8 mouse cellular contexts compared by ENCODE assay signal in the genomic region with DNA sequence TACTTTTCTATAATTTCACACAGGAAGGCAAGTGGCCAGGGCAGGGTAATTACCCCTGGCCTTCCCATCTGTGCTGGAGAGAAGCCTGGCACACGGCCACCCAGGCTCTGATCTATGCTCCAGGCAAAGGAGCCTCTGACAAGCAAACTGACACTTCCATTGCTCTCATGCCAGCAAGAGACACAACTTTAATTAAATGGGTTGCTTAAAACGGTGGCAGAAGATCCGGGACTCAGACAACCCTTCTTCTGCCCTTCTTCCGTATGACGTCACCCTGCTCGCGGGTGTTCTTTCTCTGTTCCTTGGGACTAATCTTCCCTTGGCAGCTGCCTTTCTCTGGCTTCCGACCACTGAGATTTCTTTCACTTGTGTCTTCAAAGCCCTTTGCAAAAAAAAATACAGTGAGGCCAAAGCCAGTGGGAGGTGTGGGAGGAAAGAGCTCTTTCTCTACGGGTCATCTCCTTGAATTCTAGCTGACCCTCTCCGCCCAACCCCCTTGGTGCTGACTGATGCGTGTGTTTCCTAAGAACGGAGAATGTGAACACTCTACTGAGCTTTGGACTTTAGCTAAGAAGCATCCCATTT. TPM values are rescaled to one million over a fixed set of nuclear protein-coding genes. Genes with fewer than 3 reads are reported as not detected.
DNase-seq lines count a peak whose midpoint lies in the region; ATAC-seq and TF ChIP-seq lines count a peak whose summit lies in the region.
"Had no signal": no experiment of that assay in that cellular context is flagged by ENCODE, and none has a peak within 500 bp of the region (broad histone marks: within the 10 kb centered on the region; RNA-seq: fewer than 3 reads in every experiment).

No protein-coding gene starts in this region.

- no peaks in the 10 kb centered on the region for H3K27me3 ChIP-seq in forebrain, embryonic 15.5 days
- H3K27me3 ChIP-seq in hindbrain, embryonic 11.5 days (ENCODE audit: control insufficient read depth, insufficient read depth, low read length) = no peaks in the 10 kb centered on the region
- no peaks in the 10 kb centered on the region for H3K27me3 ChIP-seq in lung, embryonic 14.5 days (ENCODE audit: insufficient read depth, low read length)
- H3K27me3 ChIP-seq in thymus, adult 2 months (ENCODE audit: control insufficient read depth, insufficient read depth, low read length) = no peaks in the 10 kb centered on the region

- H3K27ac ChIP-seq in forebrain, embryonic 15.5 days (replicated peaks) = peak overlapping the region; percentile 16
- no peak overlapping the region for H3K27ac ChIP-seq in hindbrain, embryonic 11.5 days (ENCODE audit: low read depth, low read length)
- H3K27ac ChIP-seq in lung, embryonic 14.5 days (ENCODE audit: low read depth) = peak overlapping the region; percentile 72
- no peak overlapping the region for H3K27ac ChIP-seq in thymus, adult 2 months (ENCODE audit: control insufficient read depth, insufficient read depth, low read length)

- peak overlapping the region; percentile 22 for H3K4me2 ChIP-seq in forebrain, embryonic 15.5 days (replicated peaks)
- H3K4me2 ChIP-seq in hindbrain, embryonic 11.5 days (replicated peaks; ENCODE audit: low read depth, low read length) = peak overlapping the region; percentile 29
- H3K4me2 ChIP-seq in lung, embryonic 14.5 days = peak overlapping the region; percentile 43

- peaks cover 12% of the 10 kb centered on the region for H3K4me1 ChIP-seq in forebrain, embryonic 15.5 days
- no peaks in the 10 kb centered on the region for H3K4me1 ChIP-seq in hindbrain, embryonic 11.5 days (replicated peaks; ENCODE audit: control insufficient read depth, insufficient read depth, low read length)
- H3K4me1 ChIP-seq in lung, embryonic 14.5 days (ENCODE audit: insufficient read depth) = no peaks in the 10 kb centered on the region
- H3K4me1 ChIP-seq in thymus, adult 2 months (replicated peaks; ENCODE audit: control insufficient read depth, insufficient read depth, low read length) = no peaks in the 10 kb centered on the region

- no peak overlapping the region for H3K4me3 ChIP-seq in forebrain, embryonic 15.5 days
- H3K4me3 ChIP-seq in hindbrain, embryonic 11.5 days (ENCODE audit: low read depth, low read length) = no peak overlapping the region
- no peak overlapping the region for H3K4me3 ChIP-seq in lung, embryonic 14.5 days (ENCODE audit: low read depth, low read length)
- no peak overlapping the region for H3K4me3 ChIP-seq in thymus, adult 2 months (ENCODE audit: control insufficient read depth, insufficient read depth, low read length)

- 18% methylated on average over 12 of the region's 12 CpGs for WGBS in forebrain, embryonic 15.5 days
- WGBS in hindbrain, embryonic 11.5 days = 42% methylated on average over 12 of the region's 12 CpGs
- WGBS in lung, embryonic 14.5 days = 35% methylated on average over 12 of the region's 12 CpGs
- WGBS in thymus, adult 2 months = 92% methylated on average over 12 of the region's 12 CpGs

- TF ChIP-seq CTCF in lung, embryonic 14.5 days (IDR thresholded peaks at IDR 0.05; ENCODE audit: low read depth) = no peak
- TF ChIP-seq CTCF in thymus, adult 2 months (IDR thresholded peaks at IDR 0.05; ENCODE audit: borderline replicate concordance, control insufficient read depth, extremely low read depth, insufficient read depth, low read length, poor library complexity) = no peak

- ATAC-seq in forebrain, embryonic 15.5 days (replicated peaks) = peak; percentile 70
- ATAC-seq in hindbrain, embryonic 11.5 days (ENCODE audit: low FRiP score) = no peak
- peak; percentile 78 for ATAC-seq in lung, embryonic 14.5 days (ENCODE audit: insufficient read depth)

- no peak overlapping the region for H3K9ac ChIP-seq in forebrain, embryonic 15.5 days (replicated peaks)
- no peak overlapping the region for H3K9ac ChIP-seq in hindbrain, embryonic 11.5 days (ENCODE audit: low read depth, low read length)
- no peak overlapping the region for H3K9ac ChIP-seq in lung, embryonic 14.5 days

- DNase-seq in Muller cell, postnatal 12 days (ENCODE audit: inconsistent ontology term) = peak; percentile 83
- peak; percentile 33 for DNase-seq in adrenal gland, postnatal 25 days
- DNase-seq in hindbrain, embryonic 11.5 days (ENCODE audit: low spot score) = peak; percentile 43
- peak; percentile 83 for DNase-seq in lung, embryonic 14.5 days
- DNase-seq in retina, embryonic 14.5 days (ENCODE audit: low spot score) = peak; percentile 6
- no peak for DNase-seq in thymus, adult 2 months

- no peaks in the 10 kb centered on the region for H3K36me3 ChIP-seq in forebrain, embryonic 15.5 days
- H3K36me3 ChIP-seq in hindbrain, embryonic 11.5 days (ENCODE audit: control insufficient read depth, insufficient read depth, low read length) = no peaks in the 10 kb centered on the region
- no peaks in the 10 kb centered on the region for H3K36me3 ChIP-seq in lung, embryonic 14.5 days (ENCODE audit: insufficient read depth)
- no peaks in the 10 kb centered on the region for H3K36me3 ChIP-seq in thymus, adult 2 months (ENCODE audit: control insufficient read depth, insufficient read depth, low read length)

- H3K9me3 ChIP-seq in forebrain, embryonic 15.5 days = no peaks in the 10 kb centered on the region
- H3K9me3 ChIP-seq in hindbrain, embryonic 11.5 days (ENCODE audit: control insufficient read depth, low read length) = no peaks in the 10 kb centered on the region
- H3K9me3 ChIP-seq in lung, embryonic 14.5 days (ENCODE audit: low read depth, low read length) = no peaks in the 10 kb centered on the region

- no peak for TF ChIP-seq POLR2A in thymus, adult 2 months (IDR thresholded peaks at IDR 0.05; ENCODE audit: control insufficient read depth, extremely low read depth, insufficient read depth, low read length, poor library complexity)

RNA-seq across cellular contexts. Expression of a gene that starts 0.9 kb away (rescaled TPM):
- total RNA-seq in adrenal gland, postnatal 25 days (2021) = not detected in 2 replicates
- polyA plus RNA-seq in forebrain, embryonic 15.5 days (2015; fragmentation: Nextera tagmentation; extraction: Ambion mirVana) = 0.60 TPM in 1 of 2 replicates, not detected in the other
- polyA plus RNA-seq in hindbrain, embryonic 11.5 days (2014; fragmentation: Nextera tagmentation; extraction: Ambion mirVana) = 0.28 TPM in 1 of 2 replicates, not detected in the other
- polyA plus RNA-seq in lung, embryonic 14.5 days (2014; fragmentation: Nextera tagmentation; extraction: Ambion mirVana) = 0.24 TPM in 1 of 2 replicates, not detected in the other
- not detected in 2 replicates for polyA plus RNA-seq in thymus, adult 2 months (2012; rRNA removed)
- total RNA-seq: hematopoietic stem cell, adult 5-6 weeks had no signal

Comparison
In these comparisons a context has a peak if more than half of its experiments do, and no peak if none do; other contexts are left out.
1. H3K27ac ChIP-seq: peak in forebrain, embryonic 15.5 days (single experiment) and lung, embryonic 14.5 days (single experiment); none in hindbrain, embryonic 11.5 days (single experiment) and thymus, adult 2 months (single experiment).
2. Peak in every context shown above with its lines, with median percentiles within 50 percentile points of each other: H3K4me2 ChIP-seq.